10 mouse cellular contexts compared by ENCODE assay signal in the genomic region with DNA sequence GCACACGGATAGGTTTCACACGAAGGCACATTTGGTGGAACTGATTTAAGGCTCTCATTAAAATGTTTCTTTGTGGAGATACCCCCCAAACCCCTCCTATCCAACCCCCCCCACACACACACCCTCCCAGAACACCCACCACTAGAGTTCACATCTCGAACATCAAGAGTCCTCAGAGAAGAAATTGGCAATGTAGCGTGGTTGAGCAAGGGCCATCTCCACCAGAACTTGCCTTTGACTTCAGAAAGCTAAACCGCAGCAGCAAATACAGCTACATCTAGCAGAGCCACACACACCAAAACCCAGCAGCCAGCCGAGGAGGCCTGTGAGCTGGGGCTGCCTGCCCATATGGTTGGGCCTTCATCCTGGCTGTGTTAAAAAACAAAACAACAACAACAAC. TPM values are rescaled to one million over a fixed set of nuclear protein-coding genes. Genes with fewer than 3 reads are reported as not detected.
DNase-seq lines count a peak whose midpoint lies in the region; ATAC-seq and TF ChIP-seq lines count a peak whose summit lies in the region.
"Had no signal": no experiment of that assay in that cellular context is flagged by ENCODE, and none has a peak within 500 bp of the region (broad histone marks: within the 10 kb centered on the region; RNA-seq: fewer than 3 reads in every experiment).

No protein-coding gene starts in this region.

- H3K27me3 ChIP-seq in heart, embryonic 13.5 days (replicated peaks) = no peaks in the 10 kb centered on the region
- no peaks in the 10 kb centered on the region for H3K27me3 ChIP-seq in embryonic facial prominence, embryonic 15.5 days
- no peaks in the 10 kb centered on the region for H3K27me3 ChIP-seq in intestine, embryonic 16.5 days (replicated peaks; ENCODE audit: control insufficient read depth, insufficient read depth, low read length)
- H3K27me3 ChIP-seq in midbrain, embryonic 16.5 days (ENCODE audit: control insufficient read depth, insufficient read depth, low read depth, low read length) = no peaks in the 10 kb centered on the region
- no peaks in the 10 kb centered on the region for H3K27me3 ChIP-seq in cerebellum, adult 2 months (ENCODE audit: control insufficient read depth, insufficient read depth, low read length)

- no peak for DNase-seq in heart, adult 9 months (ENCODE audit: low spot score in 2 of 2)
- DNase-seq in cerebellum, adult 2 months = no peak
- no peak for DNase-seq in urinary bladder, postnatal 25 days (ENCODE audit: low spot score)
- no peak for DNase-seq in spleen, adult 18-20 months
- DNase-seq: cerebellum, adult 18-20 months; gastrocnemius, postnatal 14 days had no signal

- H3K4me1 ChIP-seq in heart, embryonic 13.5 days = peaks cover 76% of the 10 kb centered on the region
- H3K4me1 ChIP-seq in embryonic facial prominence, embryonic 15.5 days = peaks cover 77% of the 10 kb centered on the region
- H3K4me1 ChIP-seq in intestine, embryonic 16.5 days (ENCODE audit: control insufficient read depth, insufficient read depth, low read length) = peaks cover 50% of the 10 kb centered on the region
- peaks cover 30% of the 10 kb centered on the region for H3K4me1 ChIP-seq in midbrain, embryonic 16.5 days (ENCODE audit: control insufficient read depth, insufficient read depth, low read length)
- H3K4me1 ChIP-seq in cerebellum, adult 2 months (ENCODE audit: control insufficient read depth, insufficient read depth, low read length) = peaks cover 12% of the 10 kb centered on the region

- H3K4me2 ChIP-seq in heart, embryonic 13.5 days = peak overlapping the region; percentile 86
- peak overlapping the region; percentile 62 for H3K4me2 ChIP-seq in embryonic facial prominence, embryonic 15.5 days (replicated peaks)
- peak overlapping the region; percentile 76 for H3K4me2 ChIP-seq in intestine, embryonic 16.5 days (ENCODE audit: low read depth, low read length)
- peak overlapping the region; percentile 65 for H3K4me2 ChIP-seq in midbrain, embryonic 16.5 days (ENCODE audit: low read length)

- no peaks in the 10 kb centered on the region for H3K9me3 ChIP-seq in heart, embryonic 13.5 days
- no peaks in the 10 kb centered on the region for H3K9me3 ChIP-seq in embryonic facial prominence, embryonic 15.5 days (replicated peaks)
- H3K9me3 ChIP-seq in intestine, embryonic 16.5 days (ENCODE audit: control insufficient read depth, low read length) = no peaks in the 10 kb centered on the region
- H3K9me3 ChIP-seq in midbrain, embryonic 16.5 days (replicated peaks; ENCODE audit: control insufficient read depth, low read length, poor library complexity, severe bottlenecking) = no peaks in the 10 kb centered on the region

- WGBS in heart, embryonic 13.5 days = 45% methylated on average over 6 of the region's 6 CpGs
- WGBS in embryonic facial prominence, embryonic 15.5 days = 23% methylated on average over 6 of the region's 6 CpGs
- 37% methylated on average over 6 of the region's 6 CpGs for WGBS in intestine, embryonic 16.5 days
- WGBS in midbrain, embryonic 16.5 days = 58% methylated on average over 6 of the region's 6 CpGs
- WGBS in cerebellum, adult 2 months = 79% methylated on average over 6 of the region's 6 CpGs

- peaks cover 16% of the 10 kb centered on the region for H3K36me3 ChIP-seq in heart, embryonic 13.5 days
- H3K36me3 ChIP-seq in embryonic facial prominence, embryonic 15.5 days = peaks cover 8% of the 10 kb centered on the region; the same call in 1 of the 2 replicates
- H3K36me3 ChIP-seq in intestine, embryonic 16.5 days (ENCODE audit: control insufficient read depth, insufficient read depth, low read length) = no peaks in the 10 kb centered on the region
- H3K36me3 ChIP-seq in midbrain, embryonic 16.5 days (ENCODE audit: control insufficient read depth, insufficient read depth, low read length) = peaks cover 5% of the 10 kb centered on the region

- peak overlapping the region; percentile 74 for H3K4me3 ChIP-seq in heart, embryonic 13.5 days
- H3K4me3 ChIP-seq in embryonic facial prominence, embryonic 15.5 days (replicated peaks) = peak overlapping the region; percentile 72
- peak overlapping the region; percentile 91 for H3K4me3 ChIP-seq in intestine, embryonic 16.5 days (ENCODE audit: low read length)
- H3K4me3 ChIP-seq in midbrain, embryonic 16.5 days (ENCODE audit: low read depth, low read length) = peak overlapping the region; percentile 96; the same call in 1 of the 2 replicates
- H3K4me3 ChIP-seq in cerebellum, adult 2 months (replicated peaks; ENCODE audit: insufficient read depth, low read depth, low read length) = no peak overlapping the region

- H3K27ac ChIP-seq in heart, embryonic 13.5 days (replicated peaks) = 0 out of 2 replicates have a peak overlapping the region, but pooled peaks have one; percentile 93
- H3K27ac ChIP-seq in embryonic facial prominence, embryonic 15.5 days (replicated peaks) = peak overlapping the region; percentile 95
- H3K27ac ChIP-seq in intestine, embryonic 16.5 days (ENCODE audit: low read length) = no peak overlapping the region
- no peak overlapping the region for H3K27ac ChIP-seq in midbrain, embryonic 16.5 days (ENCODE audit: low read length)
- no peak overlapping the region for H3K27ac ChIP-seq in cerebellum, adult 2 months (ENCODE audit: insufficient read depth, low read length)

- no peak for TF ChIP-seq POLR2A in cerebellum, adult 2 months (IDR thresholded peaks at IDR 0.05; ENCODE audit: borderline replicate concordance, insufficient read depth, low read length)

- ATAC-seq in heart, embryonic 13.5 days (ENCODE audit: extremely low read depth, insufficient number of reproducible peaks, low FRiP score, low TSS enrichment) = no peak
- no peak for ATAC-seq in embryonic facial prominence, embryonic 15.5 days (ENCODE audit: insufficient number of reproducible peaks, low FRiP score, low TSS enrichment, low read depth)
- no peak for ATAC-seq in intestine, embryonic 16.5 days
- no peak for ATAC-seq in midbrain, embryonic 16.5 days

- H3K9ac ChIP-seq in heart, embryonic 13.5 days = peak overlapping the region; percentile 94
- H3K9ac ChIP-seq in embryonic facial prominence, embryonic 15.5 days = no peak overlapping the region; the same call in 1 of the 2 replicates
- H3K9ac ChIP-seq in intestine, embryonic 16.5 days (ENCODE audit: low read depth, low read length) = peak overlapping the region; percentile 98
- peak overlapping the region; percentile 97; the same call in 1 of the 2 replicates for H3K9ac ChIP-seq in midbrain, embryonic 16.5 days (ENCODE audit: low read depth, low read length)

- TF ChIP-seq CTCF in cerebellum, adult 2 months (IDR thresholded peaks at IDR 0.05; ENCODE audit: borderline replicate concordance, insufficient read depth, low read depth, low read length) = no peak

RNA-seq across cellular contexts. Expression of a gene that starts 1.9 kb away (rescaled TPM):
- 49.3 and 52.6 TPM in 2 replicates for polyA plus RNA-seq in heart, embryonic 13.5 days (2015; fragmentation: Nextera tagmentation; extraction: Ambion mirVana)
- 156 and 161 TPM in 2 replicates for polyA plus RNA-seq in embryonic facial prominence, embryonic 15.5 days (2015; fragmentation: Nextera tagmentation; extraction: Ambion mirVana)
- 53.2 and 54.4 TPM in 2 replicates for polyA plus RNA-seq in intestine, embryonic 16.5 days (2015; fragmentation: Nextera tagmentation; extraction: Ambion mirVana)
- polyA plus RNA-seq in midbrain, embryonic 16.5 days (2015; fragmentation: Nextera tagmentation; extraction: Ambion mirVana) = 26.9 and 28.8 TPM in 2 replicates
- polyA plus RNA-seq in cerebellum, adult 2 months (2012; rRNA removed) = 5.5 and 5.9 TPM in 2 replicates

RNA-seq across cellular contexts. Expression of a gene that starts 18.4 kb away (rescaled TPM):
- polyA plus RNA-seq in heart, embryonic 13.5 days (2015; fragmentation: Nextera tagmentation; extraction: Ambion mirVana) = 18.6 and 20.5 TPM in 2 replicates
- 23.4 and 24.5 TPM in 2 replicates for polyA plus RNA-seq in embryonic facial prominence, embryonic 15.5 days (2015; fragmentation: Nextera tagmentation; extraction: Ambion mirVana)
- polyA plus RNA-seq in intestine, embryonic 16.5 days (2015; fragmentation: Nextera tagmentation; extraction: Ambion mirVana) = 93.7 and 104 TPM in 2 replicates
- 32.4 and 39.7 TPM in 2 replicates for polyA plus RNA-seq in midbrain, embryonic 16.5 days (2015; fragmentation: Nextera tagmentation; extraction: Ambion mirVana)
- polyA plus RNA-seq in cerebellum, adult 2 months (2012; rRNA removed) = 28.1 and 29.8 TPM in 2 replicates

RNA-seq across cellular contexts. Expression of a gene that starts 18.6 kb away (rescaled TPM):
- 98.0 and 111 TPM in 2 replicates for polyA plus RNA-seq in heart, embryonic 13.5 days (2015; fragmentation: Nextera tagmentation; extraction: Ambion mirVana)
- 92.9 and 95.8 TPM in 2 replicates for polyA plus RNA-seq in embryonic facial prominence, embryonic 15.5 days (2015; fragmentation: Nextera tagmentation; extraction: Ambion mirVana)
- 164 and 170 TPM in 2 replicates for polyA plus RNA-seq in intestine, embryonic 16.5 days (2015; fragmentation: Nextera tagmentation; extraction: Ambion mirVana)
- 58.9 and 60.8 TPM in 2 replicates for polyA plus RNA-seq in midbrain, embryonic 16.5 days (2015; fragmentation: Nextera tagmentation; extraction: Ambion mirVana)
- 67.5 and 68.2 TPM in 2 replicates for polyA plus RNA-seq in cerebellum, adult 2 months (2012; rRNA removed)

RNA-seq across cellular contexts. Expression of a gene that starts 22.7 kb away (rescaled TPM):
- 41.1 and 41.4 TPM in 2 replicates for polyA plus RNA-seq in heart, embryonic 13.5 days (2015; fragmentation: Nextera tagmentation; extraction: Ambion mirVana)
- polyA plus RNA-seq in embryonic facial prominence, embryonic 15.5 days (2015; fragmentation: Nextera tagmentation; extraction: Ambion mirVana) = 64.0 and 64.1 TPM in 2 replicates
- 42.4 and 43.1 TPM in 2 replicates for polyA plus RNA-seq in intestine, embryonic 16.5 days (2015; fragmentation: Nextera tagmentation; extraction: Ambion mirVana)
- 41.9 and 47.6 TPM in 2 replicates for polyA plus RNA-seq in midbrain, embryonic 16.5 days (2015; fragmentation: Nextera tagmentation; extraction: Ambion mirVana)
- 43.3 and 44.5 TPM in 2 replicates for polyA plus RNA-seq in cerebellum, adult 2 months (2012; rRNA removed)

RNA-seq across cellular contexts. Expression of a gene that starts 46.7 kb away (rescaled TPM):
- 37.6 and 40.3 TPM in 2 replicates for polyA plus RNA-seq in heart, embryonic 13.5 days (2015; fragmentation: Nextera tagmentation; extraction: Ambion mirVana)
- 61.9 and 64.9 TPM in 2 replicates for polyA plus RNA-seq in embryonic facial prominence, embryonic 15.5 days (2015; fragmentation: Nextera tagmentation; extraction: Ambion mirVana)
- polyA plus RNA-seq in intestine, embryonic 16.5 days (2015; fragmentation: Nextera tagmentation; extraction: Ambion mirVana) = 64.8 and 67.4 TPM in 2 replicates
- 51.8 and 52.4 TPM in 2 replicates for polyA plus RNA-seq in midbrain, embryonic 16.5 days (2015; fragmentation: Nextera tagmentation; extraction: Ambion mirVana)
- 32.3 and 33.0 TPM in 2 replicates for polyA plus RNA-seq in cerebellum, adult 2 months (2012; rRNA removed)

Comparison
In these comparisons a context has a peak if more than half of its experiments do, and no peak if none do; other contexts are left out.
1. H3K27ac ChIP-seq: peak in heart, embryonic 13.5 days (single experiment) and embryonic facial prominence, embryonic 15.5 days (single experiment); none in intestine, embryonic 16.5 days (single experiment), midbrain, embryonic 16.5 days (single experiment) and cerebellum, adult 2 months (single experiment).
2. Peak in every context shown above with its lines, with median percentiles within 50 percentile points of each other: H3K4me2 ChIP-seq.